Mouse (Mus musculus): ENCODE results near the gene Nup155. TPM values are rescaled to one million over a fixed set of nuclear protein-coding genes. Genes with fewer than 3 reads are reported as not detected.
"Not testable (repeated sequence)": the region's sequence is repeated elsewhere in the genome, so short reads cannot be mapped to it uniquely, and the experiment has no call there.

Gene Nup155
- total RNA-seq (2022) = 10 to 100 TPM; 14.8 to 20.7 (median 18.6) TPM

GRCm38 (mm10) chr15:8108966-8109743, at the start of gene Nup155:
Gene Nup155 (plus strand): TSS chr15:8109273.
- DNase-seq (ENCODE audit: low spot score in 2 of 2) = peak; percentile 87 to 88

GRCm38 (mm10) chr15:8065221-8065620, 43.9 kb upstream of the Nup155 start:
- DNase-seq (ENCODE audit: low spot score in 2 of 2) = no peak

GRCm38 (mm10) chr15:8073159-8073558, 35.9 kb upstream of the Nup155 start:
- not testable (repeated sequence) for DNase-seq (ENCODE audit: low spot score in 2 of 2)

DNA sequence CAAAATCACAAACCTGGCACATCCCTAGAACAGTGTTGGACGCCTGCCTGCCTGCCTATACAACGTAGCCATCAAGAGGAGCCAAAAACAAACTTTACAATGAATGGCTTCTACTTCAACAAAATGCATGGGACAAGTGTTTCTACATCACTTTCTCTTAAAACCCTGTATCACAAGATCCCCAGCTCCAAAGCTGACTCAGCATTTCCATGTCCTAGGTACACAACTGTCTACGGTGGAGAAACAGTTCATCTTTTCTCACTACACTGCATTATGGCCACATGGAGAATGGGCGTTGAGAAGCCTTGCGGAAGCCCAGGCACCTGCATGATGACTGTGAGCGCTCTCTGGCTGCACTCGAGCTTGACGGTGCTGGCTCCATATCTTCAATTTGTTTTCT, 26.9 kb upstream of the Nup155 start:
- no peak for DNase-seq (ENCODE audit: low spot score in 2 of 2)

- no peak for DNase-seq (ENCODE audit: low spot score in 2 of 2)
Measured at GRCm38 (mm10) chr15:8087293-8087692, 21.8 kb upstream of the Nup155 start.

GRCm38 (mm10) chr15:8088715-8089114, 20.4 kb upstream of the Nup155 start:
- no peak for DNase-seq (ENCODE audit: low spot score in 2 of 2)

- no peak for DNase-seq (ENCODE audit: low spot score in 2 of 2)
Measured at GRCm38 (mm10) chr15:8090685-8091084, 18.4 kb upstream of the Nup155 start.

DNA sequence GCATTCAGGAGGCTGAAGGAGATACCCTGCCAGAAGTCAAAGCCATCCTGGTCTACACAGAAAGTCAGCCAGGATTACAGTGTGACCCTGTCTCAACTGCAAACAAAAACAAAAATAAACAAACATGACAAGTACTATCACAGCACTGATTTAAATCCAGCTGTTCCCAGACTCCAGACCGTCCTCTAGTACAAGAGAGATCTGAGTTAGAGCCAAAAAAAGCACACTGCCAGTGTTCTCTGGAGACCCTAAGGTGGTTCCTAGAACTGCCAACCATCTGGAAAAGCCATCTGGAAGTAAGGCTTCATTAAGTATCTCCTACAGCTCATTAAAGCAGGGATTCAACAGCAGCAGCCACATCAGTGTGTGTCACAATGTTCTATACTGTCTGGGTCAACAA, 16.4 kb upstream of the Nup155 start:
- DNase-seq (ENCODE audit: low spot score in 2 of 2) = not testable (repeated sequence)

DNA sequence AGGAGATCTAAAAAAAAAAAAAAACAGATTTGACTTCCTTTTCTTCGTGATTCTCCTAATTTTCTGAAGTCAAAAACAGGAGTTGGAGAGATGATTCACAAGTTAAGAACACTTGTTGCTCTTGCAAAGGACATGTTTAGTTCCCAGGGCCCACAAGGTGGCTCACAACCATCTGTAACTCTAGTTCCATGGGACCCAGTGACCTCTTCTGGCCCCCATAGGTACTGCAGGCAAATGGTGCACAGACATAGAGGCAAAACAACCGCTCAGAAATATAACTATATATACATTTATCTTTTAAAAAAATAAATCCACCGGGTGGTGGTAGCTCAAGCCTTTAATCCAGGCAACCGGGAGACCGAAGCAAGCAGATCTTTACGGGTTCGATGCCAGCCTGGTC, 11.2 kb upstream of the Nup155 start:
- DNase-seq (ENCODE audit: low spot score in 2 of 2) = no peak

DNA sequence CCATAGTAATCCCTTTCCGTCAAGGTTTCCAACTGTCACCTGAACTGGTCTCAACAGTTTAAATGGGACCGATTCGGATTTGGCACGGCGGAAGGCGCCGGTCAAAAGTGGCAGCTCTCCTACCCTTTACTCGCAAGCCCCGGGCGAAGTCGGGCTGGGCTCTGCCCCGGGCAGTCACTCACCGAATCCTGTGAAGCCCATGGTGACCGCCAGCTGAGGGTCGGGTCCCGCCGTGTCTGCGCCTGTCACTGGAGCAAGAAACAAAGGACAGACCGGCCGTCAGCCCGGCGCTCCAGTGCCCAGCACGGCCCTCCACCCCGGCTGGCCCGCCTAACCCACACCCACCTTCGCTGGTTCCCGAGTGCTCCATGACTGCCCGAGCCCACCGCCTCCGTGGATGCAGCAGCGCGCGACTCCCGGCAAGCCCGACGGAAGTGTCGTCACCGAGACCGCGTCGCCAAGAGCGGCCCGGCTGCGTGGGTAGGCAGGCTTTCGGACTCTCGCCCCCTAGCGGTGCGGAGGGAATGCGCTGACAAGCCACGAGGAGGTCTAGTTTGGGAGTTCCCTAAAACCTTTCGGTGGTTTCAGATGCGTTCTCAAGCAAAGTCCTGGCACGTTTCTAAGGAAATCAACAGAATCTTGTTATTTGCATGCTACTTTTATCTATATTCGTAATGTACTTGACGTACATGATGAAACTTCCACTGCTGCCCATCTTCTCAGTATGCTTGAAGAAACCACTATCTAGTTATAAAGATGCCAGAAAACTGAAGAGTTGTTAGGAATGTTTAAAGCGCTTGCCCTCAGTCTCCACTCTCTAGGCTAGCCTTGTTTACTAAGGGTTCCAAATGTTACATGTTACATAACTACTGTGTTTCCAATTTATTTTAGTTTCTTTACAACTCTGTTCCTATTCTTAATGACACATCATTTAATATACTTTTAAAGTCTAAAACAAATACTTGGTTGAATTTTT, 10.0 kb upstream of the Nup155 start, which contains the start of gene Wdr70:
Gene Wdr70, minus strand, starts transcription at position 436 of the 976 bp plus-strand sequence.
- DNase-seq (ENCODE audit: low spot score in 2 of 2) = peak; percentile 93 to 98

DNA sequence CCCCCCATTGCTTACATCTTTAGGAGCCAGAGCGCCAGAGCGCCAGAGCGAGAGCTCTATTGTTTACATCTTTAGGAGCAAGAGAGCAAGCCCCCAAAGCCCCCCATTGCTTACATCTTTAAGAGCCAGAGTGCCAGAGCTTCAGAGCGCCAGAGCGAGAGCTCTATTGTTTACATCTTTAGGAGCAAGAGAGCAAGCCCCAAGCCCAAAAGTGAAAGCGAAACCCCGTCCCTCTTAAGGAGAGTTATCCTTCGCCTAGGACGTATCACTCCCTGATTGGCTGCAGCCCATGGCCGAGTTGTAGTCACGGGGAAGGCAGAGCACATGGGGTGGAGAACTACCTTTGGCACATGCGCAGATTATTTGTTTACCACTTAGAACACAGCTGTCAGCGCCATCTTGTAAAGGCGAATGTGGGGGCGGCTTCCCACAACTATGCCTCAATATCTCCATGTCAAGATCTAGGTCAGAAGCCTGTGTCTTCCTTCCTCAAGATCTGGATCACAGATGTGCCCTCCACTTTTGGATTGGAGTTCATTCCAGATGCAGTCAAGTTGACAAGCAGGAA, 7.0 kb upstream of the Nup155 start:
- DNase-seq (ENCODE audit: low spot score in 2 of 2) = not testable (repeated sequence)

GRCm38 (mm10) chr15:8108360-8108965, 610 bp upstream of the Nup155 start:
- no peak for DNase-seq (ENCODE audit: low spot score in 2 of 2)

- DNase-seq (ENCODE audit: low spot score in 2 of 2) = no peak
Measured at GRCm38 (mm10) chr15:8109782-8110181, 709 bp downstream of the Nup155 start.

DNA sequence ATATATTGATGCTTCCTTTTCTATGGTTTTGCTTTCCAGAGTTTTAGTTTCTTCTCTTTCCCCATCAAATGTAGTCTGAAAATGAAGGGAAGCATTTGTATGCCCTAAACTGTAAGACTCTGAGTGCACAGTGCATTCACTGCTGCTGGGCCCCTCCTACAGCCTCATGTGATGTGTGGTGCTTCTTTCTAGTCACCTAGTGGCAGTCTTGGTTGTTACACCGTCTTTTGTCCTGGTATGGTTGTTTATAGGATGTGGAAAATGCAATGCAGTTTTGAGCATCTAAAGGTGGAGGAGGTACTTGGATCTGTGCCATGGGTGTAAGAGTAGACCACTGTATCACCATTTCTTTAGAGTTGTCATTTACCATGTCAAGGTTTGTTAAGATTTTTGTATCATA, 20.2 kb downstream of the Nup155 start:
- no peak for DNase-seq (ENCODE audit: low spot score in 2 of 2)

- no peak for DNase-seq (ENCODE audit: low spot score in 2 of 2)
Measured at GRCm38 (mm10) chr15:8131268-8131667, 22.2 kb downstream of the Nup155 start.

- DNase-seq (ENCODE audit: low spot score in 2 of 2) = no peak
Measured at GRCm38 (mm10) chr15:8131761-8132160, 22.7 kb downstream of the Nup155 start.

DNA sequence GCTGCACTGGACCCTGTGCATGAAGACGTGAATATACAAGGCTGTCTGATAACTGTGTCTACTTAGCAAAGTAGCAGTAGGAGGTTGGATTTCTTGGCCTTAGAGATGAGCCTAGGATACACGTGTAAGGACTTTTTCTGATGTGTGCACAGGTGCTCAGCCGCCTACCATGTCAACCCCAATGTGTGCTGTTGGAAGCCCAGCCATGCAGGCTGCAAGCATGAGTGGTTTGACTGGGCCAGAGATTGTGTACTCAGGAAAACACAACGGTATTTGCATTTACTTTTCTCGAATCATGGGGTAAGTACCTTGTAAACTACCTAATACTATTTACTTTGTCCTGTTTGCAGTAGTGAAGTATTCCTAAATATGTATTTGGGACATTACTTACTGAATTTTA, 26.5 kb downstream of the Nup155 start:
- no peak for DNase-seq (ENCODE audit: low spot score in 2 of 2)

GRCm38 (mm10) chr15:8161841-8162240, 52.8 kb downstream of the Nup155 start:
- no peak for DNase-seq (ENCODE audit: low spot score in 2 of 2)

- DNase-seq (ENCODE audit: low spot score in 2 of 2) = peak; percentile 90 to 91
Measured at GRCm38 (mm10) chr15:8168591-8169265, 59.7 kb downstream of the Nup155 start, which contains the start of gene Cplane1. Gene Cplane1 (plus strand): TSS chr15:8169106.

DNA sequence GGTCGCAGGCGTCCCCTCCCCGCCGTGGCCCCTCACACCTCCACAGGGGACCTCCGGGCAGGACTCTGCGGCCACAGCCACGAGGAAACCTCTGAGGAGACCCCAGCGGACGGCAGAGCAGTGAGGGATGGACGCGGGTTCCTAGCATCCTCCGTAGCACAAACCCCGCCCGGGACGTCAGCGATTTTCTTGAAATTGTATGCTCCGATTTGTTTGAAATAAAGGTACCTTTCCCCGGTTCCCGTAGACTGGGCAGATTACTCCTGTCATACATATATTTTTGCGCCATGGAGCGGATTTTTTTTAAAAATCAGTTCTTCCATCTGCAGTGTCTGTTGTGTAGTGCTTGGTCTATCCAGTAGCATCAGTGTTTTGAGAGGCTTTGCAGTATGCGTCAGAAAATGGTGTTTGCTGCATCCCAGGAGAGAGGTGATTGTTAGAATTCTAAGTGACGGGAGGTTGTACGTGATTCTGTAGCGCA, 60.2 kb downstream of the Nup155 start:
- no peak for DNase-seq (ENCODE audit: low spot score in 2 of 2)

DNA sequence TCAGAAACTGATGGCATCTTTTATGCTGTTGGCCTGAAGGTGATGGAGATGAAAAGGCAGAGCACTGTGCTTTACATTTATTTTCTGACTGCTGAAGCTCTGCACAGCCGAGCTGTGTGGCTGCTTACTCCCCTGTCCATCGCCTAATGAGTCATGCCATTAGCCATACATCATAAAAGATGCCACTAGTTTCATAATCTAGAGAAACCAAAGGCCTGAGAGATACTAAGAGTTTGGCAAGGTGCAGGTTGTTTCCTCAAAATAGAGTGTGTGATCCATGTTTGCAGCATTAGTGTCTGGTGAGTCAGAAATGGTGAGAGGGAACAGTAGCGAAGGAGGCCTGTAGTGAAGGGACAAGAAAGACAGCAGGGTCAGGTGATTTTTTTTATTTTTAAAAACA, 80.5 kb downstream of the Nup155 start:
- no peak for DNase-seq (ENCODE audit: low spot score in 2 of 2)

Data from left cerebral cortex, adult 8-10 months (tissue).